Mouse (Mus musculus) G1E-ER4 (cell line): ENCODE data around the gene Osgin1. TPM values are rescaled to one million over a fixed set of nuclear protein-coding genes. Genes with fewer than 3 reads are reported as not detected.

ENCODE experiments used
- GATA1 ChIP-seq: IDR thresholded peaks from one replicate; pipeline ENCODE4 v1.8.0; 2012; ENCODE audit warnings: low read length, inconsistent platforms
- polyA plus RNA-seq: library from polyadenylated mRNA; stranded (reverse); fragments of >175 nt; gene quantifications from 2 replicates; pipeline ENCODE4 v1.2.3, GENCODE M21; 2012

Gene Osgin1
- polyA plus RNA-seq, 1 experiment: 0.04 TPM

DNA sequence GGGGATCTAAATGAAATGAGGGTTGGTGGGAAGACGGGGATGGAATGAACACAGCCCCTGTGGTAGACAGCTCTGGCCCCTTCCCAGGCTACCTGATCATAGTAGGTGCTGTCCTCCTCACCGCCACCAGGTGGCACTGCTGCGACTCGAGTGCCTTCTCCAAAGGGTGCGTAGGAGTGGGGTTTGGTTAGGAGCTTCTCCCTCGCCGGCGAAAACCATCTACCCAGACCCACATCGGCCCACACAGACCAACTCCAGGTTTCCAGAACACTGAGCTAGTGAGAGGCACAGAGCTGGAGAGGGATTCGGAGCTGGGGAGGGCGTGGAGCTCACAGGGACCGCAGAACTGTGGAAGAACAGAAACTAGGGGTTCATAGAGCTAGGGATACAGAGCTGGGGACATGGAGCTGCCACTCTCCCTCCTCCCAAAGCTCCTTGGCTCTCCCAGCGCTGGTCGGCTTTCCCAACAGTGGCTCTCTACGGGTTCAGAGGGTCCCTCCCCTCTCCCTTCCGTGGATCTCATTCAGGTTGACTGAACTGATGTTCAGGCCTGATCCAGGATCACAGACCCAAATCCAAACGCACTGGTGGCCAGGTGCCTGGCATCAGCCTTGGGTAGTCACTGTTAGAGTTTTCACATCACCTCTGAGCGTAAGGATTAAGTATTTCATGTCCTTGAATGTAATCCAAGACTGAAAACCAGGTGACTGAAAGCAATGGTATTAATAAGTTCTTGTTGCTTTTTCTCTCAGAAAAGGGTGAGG lies 21.0 kb upstream of the Osgin1 start:
- TF ChIP-seq GATA1: no peak

DNA sequence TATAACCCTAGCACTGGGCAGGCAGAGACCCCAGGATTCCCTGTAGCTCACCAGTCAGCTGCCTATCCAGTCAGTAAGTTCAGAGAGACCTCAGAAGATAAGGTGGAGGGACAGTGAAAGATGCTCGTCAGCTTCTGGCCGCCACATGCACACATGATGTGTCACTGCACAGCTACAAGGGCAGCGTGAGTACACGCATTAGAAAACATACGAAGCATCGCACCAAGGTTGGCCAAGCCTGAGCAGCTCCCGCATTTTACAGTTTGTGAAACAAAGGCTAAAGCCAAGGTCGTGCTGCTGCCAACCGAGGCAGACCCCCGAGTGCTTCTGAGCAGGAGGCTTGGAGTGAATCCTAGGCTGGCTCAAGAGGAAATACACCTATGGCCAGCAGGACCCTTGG lies 20.3 kb upstream of the Osgin1 start:
- no peak for TF ChIP-seq GATA1

DNA sequence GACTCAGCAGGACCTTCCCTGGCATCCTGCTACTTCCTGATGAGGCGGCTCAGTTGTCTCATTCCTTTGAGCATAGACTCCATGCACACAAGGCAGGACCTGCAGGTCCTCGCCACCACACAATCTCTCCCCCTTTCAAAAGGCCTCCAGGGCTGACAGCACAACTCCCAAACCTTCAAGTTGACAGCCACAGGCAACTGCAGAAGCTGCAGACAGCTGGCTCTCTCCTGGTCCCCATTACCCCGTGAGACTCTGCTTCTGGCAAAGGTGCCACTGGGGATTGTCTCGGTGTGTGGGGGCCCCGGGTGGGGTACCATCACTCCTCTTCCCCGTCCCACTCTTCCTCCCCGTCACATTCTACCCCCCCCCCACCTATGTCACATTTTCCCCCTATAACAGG lies 13.6 kb upstream of the Osgin1 start:
- no peak for TF ChIP-seq GATA1

DNA sequence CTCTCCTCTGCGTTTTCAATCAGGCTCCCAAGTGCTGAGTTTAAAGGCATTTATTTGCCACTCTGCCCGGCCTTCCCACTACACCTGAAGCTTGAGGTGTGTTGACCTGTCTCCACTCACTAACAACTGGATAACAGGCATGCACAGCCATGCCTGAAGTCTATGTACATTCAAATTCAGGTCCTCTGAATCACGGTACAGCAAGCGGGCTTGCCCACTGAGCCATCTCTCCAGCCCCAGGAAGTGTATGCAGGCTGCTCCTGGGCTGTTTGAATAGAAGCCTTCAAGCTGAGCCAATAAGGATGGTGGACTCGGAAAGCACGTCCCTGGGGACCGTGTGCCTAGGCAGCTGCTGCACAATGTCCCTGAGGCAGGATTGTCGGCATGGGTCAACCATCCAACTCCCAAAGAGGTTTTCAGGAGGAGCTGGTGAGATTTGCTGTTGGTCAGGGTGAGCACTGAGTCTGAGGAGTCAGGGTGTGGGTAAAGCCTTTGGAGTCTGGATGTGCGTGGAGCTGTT lies 12.3 kb upstream of the Osgin1 start:
- TF ChIP-seq GATA1: no peak

DNA sequence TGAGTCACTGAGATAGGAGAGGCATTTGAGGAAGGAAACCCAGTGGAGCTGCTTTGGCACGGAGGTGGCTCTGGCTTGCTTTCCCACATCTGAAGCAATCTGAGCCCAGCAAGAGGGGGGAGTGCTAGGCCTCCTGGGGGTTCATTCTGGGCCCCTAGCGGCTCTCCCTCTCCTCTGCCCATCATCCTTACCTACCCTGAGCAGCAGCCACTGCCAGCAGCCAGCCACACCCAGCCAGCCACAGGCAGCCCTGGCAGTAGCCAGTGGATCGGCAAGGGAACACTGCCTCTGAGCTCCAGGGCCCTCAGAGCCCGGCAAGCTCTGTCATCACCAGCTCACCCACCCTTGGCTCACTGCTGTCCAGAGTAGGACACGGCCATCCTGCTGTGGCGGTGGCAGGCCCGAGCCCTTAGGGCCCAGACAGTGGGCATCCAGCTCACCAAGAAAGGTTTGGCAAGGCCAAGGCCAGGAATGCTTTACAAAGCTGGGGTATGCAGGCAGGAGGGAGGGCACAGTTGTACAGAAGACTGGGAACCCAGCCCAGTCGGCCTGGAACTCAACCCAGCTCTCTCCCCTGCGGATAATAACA lies 11.7 kb upstream of the Osgin1 start:
- TF ChIP-seq GATA1: no peak

DNA sequence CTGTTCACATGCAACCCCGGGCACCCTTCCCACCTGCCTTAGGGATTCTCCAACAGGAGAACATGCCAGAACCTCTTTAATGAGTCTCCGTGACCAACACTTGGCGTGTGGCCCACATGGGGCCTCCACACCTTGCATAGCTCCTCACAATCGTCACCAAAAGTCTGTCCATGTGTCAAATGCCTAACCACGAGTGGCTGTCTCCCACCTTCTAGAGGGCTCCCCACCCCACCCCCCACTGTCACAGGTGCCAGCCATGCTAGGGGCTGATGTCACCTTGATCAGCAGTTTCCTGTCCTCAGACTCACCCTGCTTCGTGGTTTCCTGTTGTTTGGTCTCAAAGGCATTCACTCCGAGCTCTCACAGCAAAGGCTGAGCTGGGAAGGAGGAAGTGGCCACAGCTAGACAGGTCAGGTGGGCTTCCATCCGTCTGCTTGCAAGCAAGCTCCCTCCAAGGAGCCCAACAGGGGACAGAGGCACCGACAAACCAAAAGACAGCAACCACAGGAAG lies 10.2 kb upstream of the Osgin1 start:
- no peak for TF ChIP-seq GATA1

DNA sequence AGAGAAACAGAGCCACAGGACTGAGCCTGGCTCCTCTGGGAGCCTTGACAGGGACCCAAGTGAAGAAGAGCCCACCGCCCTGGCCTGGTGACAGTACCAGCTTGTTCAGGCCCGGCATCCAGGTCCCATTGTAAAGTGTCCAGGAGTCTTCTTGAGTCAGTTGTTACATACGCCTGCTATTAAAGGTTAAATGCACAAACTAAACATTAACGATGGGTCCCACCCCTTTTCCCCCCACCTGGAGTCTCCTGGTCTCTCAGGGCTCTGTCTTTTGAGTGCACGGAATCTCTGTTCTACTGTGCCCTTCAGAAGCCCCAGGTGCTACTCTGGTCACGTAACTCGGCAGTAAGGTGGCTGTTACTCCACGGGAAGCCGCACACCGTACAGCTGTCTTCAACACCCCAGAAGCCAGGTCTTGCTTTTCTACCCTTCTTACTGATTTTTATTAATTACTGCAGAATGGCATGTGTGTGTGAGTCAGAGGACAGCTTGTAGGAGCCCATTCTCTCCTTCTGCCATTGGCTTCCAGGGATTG lies 9.7 kb upstream of the Osgin1 start:
- TF ChIP-seq GATA1: no peak

DNA sequence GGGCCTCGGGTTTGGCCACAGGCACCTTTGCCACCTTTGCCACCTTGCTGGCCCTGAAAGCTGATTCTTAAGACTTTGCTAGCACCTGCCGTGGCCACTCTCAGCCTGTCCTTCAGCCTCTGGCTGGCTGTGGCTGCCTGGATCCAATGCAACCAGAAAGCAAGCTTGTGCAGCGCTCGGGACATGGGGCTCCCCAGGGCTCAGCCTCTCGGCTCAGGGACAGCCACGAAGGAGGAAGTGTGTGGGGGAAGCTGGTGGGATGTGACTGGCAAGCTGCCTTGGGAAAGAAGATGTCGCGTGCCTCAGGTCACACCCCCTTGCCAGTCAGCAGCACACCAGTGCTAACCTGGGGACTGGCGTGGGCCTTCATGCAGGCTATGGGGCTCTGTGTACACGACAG lies 9.2 kb upstream of the Osgin1 start:
- no peak for TF ChIP-seq GATA1

DNA sequence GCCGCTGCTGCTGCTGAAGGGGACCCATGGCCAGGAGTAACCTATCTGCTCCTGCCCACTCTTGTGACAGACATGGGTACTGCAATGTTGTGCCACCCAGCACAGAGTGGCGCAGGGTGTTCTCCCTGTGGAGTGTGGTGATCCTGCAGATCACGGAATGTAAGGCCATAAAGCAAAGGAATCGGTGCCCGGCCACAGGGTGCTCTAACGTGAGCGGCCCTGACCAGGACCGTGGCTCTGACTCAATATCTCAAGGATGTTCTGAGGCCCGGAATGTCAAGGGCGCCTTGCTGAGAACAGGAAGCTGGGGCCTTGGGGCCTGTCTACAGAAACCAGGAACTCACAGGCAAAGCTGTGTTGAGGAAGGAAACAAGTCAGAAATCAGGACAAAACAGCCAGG lies 8.4 kb upstream of the Osgin1 start:
- no peak for TF ChIP-seq GATA1

DNA sequence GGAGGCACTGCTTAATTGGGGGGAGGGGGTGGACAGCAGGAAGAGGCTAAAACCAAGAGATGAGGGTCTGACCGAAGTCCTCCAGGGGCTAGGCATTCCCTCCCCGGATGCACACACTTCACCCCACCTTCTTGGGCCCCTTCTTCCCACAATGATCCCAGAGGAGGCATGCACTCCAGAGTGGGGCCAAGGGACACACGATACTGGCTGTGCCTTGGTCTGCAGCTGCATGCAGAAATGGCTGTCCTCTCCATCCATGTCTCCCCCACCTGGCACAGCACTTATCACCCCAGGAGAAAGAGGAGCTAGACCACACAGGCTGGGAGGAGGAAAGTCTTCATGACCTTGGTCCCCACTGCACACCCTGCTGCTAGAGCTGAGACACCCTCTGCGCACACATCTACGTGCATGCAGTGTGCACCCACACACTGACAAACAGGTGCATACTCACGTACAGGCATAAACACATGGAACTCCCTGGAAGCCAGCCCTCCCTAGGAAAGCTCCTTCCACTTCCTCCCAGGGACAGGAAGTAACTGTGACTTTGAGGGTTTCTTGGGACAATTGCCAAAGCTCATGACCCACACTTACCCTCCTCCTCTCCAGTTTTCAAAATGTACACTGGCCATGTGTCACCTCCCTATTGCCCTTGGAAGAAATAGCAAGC lies 7.7 kb upstream of the Osgin1 start:
- TF ChIP-seq GATA1: no peak

DNA sequence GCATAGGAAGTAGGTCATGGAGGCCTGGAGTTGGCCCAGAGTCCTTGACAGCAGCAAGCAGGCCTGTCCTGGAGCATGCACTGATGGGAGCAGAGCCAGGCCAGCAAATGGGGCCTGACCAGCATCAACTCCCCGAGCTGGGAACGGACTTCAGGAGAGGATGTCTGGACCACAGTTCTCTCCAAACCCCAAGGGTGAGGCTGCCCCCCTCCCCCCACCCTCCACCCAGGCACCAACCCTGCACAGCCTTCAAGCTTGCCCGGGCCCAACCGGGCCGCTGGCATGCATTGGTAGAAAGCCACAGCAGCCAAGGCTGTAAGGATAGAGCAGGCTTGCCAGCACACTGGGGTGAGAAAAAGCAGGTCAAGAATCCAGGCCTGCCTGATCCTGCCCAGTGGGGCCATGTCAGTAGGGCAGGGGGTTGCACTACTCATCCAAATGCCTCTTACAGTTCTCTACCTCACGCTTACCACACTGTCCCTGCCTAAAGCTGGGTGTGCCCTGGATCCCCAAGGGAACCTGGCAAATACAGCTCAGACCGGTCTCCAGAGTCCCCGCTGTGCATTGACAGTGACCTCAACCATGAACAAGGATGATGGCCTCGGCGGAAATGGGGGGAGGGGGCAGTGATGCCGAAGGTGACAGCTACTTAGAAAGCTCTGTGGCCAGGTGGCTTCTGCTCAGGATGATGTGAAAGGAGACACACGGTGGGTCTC lies 6.1 kb upstream of the Osgin1 start:
- no peak for TF ChIP-seq GATA1

DNA sequence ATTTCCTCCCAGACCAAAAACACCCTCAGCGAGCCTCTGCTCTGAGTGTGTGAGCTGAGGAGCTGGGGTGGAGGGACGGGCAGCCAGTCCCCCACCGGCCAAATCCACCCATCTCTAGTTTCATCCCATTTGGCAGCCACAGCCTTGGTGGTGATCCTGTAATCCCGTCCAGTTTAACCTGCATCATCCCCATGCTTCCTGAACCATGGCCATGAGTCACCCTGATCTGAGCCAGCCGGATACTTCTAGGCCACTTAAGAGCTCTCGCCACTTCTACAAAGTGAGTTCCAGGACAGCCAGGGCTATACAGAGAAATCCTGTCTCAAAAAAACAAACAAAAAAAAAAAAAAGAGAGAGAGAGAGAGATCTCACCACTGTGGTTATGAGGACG lies 5.6 kb upstream of the Osgin1 start:
- TF ChIP-seq GATA1: no peak

DNA sequence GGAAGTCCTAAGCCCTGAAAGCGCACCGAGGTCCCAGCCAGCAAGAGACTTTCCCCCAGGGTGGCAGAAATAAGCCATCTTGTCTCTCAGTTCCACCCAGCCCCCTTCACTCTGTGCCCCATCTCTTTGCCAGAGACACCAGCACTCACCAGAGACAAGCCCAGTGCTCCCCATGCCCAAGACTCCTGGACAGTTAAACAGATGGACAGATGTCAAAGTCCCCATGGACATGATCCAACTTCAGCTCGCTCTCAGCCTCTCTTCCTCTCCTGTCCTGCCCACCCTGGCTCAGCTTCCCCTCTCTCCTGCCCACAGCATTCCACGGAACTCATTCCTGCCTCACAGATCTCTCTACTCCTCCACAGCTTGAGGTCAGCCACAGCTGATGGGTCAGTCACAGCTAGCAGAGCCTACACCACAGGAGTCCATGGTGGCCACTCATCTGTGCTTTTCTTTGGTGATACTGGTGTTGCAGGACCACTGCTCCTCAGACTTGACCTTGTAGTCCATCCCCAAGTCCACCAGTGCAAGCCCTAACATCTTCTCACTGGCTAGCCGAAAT lies 5.1 kb upstream of the Osgin1 start:
- TF ChIP-seq GATA1: no peak

DNA sequence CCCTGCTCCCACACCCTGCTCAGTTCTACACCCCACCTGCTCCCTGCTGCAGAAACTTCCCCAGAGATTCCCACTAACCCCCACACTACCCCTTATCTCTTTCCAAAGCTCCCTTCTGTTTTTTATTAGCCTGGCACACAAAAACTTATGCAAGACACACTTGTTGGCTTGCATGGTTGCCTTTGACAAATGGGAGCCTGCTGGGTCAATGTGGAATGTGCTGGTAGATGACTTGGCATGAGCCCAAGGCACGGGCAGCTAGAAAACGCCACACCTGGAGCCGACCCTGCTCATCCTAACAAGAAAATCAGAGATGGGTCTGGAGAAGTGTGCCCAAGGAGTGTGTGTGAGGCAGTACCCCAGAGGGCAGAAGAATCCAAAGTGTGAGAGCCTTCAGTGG lies 4.4 kb upstream of the Osgin1 start:
- TF ChIP-seq GATA1: no peak

DNA sequence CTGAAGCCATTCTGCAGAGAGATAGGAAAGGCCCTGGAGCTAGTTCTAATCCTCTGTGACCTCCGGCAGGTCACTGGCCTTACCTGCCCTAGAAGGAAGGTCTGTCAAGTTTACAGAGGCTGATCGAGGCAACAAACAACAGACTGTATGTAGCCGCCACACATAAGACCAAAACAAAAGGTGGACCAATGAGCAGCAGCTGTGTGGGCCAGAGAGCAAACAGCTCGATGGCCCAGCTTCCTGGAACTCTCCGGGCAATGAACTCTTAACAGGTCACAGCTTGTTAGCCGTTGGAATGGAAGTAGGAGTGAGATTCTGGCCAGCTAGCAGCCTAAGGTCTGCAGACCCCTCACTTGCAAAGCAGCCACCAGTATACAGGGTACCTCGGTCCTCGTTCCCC lies 3.7 kb upstream of the Osgin1 start:
- no peak for TF ChIP-seq GATA1
